Mouse (Mus musculus) thymus, postnatal 10 days (tissue): Measurements from ENCODE around the gene Pacsin2.
"Not testable (repeated sequence)": the region's sequence is repeated elsewhere in the genome, so short reads cannot be mapped to it uniquely, and the experiment has no call there.

ENCODE experiments used
- DNase-seq, 2 experiments: peaks; one replicate each; pipeline ENCODE4 v3.0.0; 2021; ENCODE audit warnings: low spot score in 2 of 2

Pacsin2 gene

DNA sequence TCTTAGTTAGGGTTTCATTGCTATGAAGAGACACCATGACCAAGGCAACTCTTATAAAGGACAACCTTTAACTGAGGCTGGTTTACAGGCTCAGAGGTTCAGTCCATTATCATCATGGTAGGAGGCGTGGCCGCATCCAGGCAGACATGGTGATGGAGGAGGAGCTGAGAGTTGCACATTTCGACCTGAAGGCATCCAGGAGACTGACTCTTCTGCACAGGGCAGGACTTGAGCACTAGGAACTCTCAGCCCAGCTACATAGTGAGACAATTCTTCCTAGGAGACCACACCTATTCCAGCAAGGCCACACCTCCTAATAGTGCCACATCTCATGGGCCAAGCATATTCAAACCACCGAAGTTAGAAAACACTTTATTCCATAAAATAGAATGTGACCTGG, 15.4 kb upstream of the Pacsin2 start:
- no peak for DNase-seq

DNA sequence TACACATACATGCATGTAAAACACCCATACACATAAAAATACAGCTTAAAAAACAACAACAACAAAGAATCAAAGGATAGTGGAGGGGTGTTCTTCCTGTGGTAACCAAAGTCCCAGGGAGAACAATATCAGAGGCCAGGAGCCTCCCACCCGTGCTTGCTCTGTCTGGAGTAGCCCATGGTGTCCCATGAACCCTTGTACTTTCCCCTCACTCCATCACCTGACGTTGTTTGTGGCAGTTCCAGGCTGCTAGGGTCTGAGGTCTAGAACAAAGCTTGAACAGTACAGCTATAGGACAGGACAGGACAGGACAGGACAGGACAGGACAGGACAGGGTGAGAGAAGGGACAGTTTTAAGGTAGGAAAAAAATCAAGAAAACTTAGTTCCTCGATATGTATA, 13.7 kb upstream of the Pacsin2 start:
- no peak for DNase-seq

DNA sequence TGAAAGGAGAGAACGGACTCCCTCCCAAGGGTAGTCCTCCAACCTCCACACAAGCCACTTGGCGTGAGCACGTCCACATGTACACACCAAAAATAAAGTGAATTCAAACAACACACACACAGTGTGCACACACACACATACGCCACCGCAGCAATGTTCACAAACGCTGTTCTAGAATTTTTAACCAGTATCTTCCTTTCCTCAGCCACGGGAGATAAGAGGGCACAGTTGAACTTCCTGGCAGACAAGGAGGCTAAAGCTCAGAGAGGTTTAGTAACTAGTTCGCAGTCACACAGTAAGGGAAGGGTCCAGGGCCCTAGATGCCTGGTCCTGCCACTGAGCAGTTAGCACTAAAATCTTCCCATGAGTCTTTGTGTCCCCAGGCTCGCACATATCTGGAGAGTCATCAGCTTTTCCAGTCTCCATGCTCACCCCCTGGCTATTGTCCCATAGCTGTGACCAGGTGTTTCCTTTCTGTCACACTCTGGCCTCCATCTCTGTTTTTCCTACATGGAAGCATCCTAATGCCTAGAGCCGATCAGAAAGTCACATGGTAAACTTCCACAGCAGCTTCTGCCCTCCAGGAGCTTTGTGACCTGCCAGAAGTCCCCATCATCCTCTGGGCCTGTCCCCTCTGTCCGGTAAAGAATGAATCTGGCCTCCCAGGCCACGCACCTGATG, 12.3 kb upstream of the Pacsin2 start:
- DNase-seq = no peak

DNA sequence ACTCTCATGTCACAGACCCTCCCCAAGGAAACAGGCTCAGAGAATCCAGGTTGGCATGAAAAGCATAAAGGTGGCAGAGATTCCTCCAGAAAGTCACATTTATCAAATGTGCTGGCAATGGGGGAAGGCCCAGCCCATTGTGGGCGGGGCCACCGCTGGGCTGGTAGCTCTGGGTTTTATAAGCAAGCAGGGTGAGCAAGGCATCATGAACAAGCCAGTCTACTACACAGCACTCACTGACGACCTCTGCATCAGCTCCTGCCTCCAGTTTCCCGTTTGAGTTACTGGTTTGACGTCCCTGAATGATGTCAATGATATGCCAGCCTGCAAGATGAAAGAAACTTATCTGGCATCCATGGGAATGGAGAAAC, 10.0 kb upstream of the Pacsin2 start:
- DNase-seq = no peak

DNA sequence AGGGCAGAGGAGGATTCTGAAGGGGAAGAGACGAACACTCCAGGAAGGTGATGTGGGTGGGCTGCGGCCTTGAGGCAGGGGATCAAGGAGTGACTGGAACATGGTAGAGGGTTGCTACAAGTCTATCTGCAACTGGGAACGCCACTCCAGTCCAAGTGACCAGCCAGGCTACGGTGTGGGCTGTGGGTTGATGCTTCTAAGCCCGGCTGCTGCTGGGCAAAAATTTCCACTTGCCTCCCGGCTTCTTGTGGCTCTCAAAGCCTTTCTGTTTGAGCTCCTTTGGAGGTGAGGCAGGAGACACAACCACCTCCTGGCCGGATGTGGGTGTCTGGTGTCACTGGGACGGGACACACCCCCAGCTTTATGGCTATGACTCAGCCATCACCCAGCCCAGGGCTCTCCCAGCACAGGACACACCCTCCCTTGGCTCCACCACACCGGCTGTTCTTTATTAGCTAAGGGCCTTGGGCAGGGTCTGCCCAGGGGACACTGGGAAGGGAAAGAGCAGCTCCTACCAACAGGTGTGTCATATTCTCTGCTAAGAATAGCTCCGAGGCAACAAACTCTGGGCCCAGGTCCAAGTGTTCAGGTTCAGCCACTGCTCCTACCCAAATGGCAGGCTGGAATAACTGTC, 9.5 kb upstream of the Pacsin2 start:
- peak; percentile 33 to 43 for DNase-seq

DNA sequence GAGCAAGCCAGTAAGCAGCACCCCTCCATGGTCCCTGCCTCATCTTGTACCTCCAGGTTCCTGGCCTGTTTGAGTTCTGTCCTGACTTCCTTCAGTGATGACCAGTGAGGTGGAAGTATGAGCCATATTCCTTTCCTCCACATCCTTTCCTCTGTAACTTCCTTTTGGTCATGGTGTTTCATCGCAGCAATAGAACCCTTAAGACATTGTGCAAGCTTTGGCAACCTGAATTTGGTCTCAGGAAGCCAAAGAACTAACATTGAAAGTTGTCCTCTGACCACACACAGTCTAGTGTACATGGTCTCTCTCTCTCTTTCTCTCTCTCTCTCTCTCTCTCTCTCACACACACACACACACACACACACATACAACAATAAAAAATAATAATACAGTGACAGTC, 8.8 kb upstream of the Pacsin2 start:
- no peak for DNase-seq

DNA sequence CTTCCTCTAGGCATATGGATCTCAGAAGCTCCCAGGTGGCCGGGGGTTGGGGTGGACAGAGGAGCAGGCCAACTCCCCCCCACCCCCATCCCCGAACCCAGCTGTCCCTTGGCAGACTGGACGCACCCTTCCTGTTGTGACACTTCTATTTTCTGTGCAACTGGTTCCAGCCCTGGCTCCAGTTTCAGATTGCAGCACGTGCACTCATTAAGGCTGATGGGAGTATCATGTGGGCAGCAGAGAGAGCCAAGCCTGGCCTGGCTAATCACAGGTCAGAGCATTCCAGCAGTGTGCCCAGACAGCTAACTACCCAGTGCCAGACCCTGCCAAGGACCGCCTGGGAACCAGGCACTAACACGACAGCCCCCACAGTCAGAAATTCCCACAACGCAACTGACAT, 7.1 kb upstream of the Pacsin2 start:
- no peak for DNase-seq

DNA sequence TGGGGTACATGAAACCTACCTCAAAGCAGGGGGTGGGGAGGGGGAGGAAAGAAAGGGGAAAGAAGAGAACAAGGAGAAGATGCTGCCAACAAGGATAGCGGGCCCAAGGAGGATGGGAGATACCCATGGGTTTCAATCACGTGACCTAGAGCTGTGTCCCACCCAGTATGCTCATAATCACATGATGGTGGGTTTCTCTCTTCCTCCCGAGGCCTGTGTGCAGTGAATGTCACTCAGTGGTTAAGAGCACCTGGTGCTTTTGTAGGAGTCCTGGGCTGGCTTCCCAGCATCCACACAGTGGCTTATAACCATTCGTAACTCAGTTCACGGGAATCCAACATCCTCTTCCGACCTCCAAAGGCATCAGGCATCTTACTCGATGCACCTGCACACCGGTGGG, 6.0 kb upstream of the Pacsin2 start:
- no peak for DNase-seq

DNA sequence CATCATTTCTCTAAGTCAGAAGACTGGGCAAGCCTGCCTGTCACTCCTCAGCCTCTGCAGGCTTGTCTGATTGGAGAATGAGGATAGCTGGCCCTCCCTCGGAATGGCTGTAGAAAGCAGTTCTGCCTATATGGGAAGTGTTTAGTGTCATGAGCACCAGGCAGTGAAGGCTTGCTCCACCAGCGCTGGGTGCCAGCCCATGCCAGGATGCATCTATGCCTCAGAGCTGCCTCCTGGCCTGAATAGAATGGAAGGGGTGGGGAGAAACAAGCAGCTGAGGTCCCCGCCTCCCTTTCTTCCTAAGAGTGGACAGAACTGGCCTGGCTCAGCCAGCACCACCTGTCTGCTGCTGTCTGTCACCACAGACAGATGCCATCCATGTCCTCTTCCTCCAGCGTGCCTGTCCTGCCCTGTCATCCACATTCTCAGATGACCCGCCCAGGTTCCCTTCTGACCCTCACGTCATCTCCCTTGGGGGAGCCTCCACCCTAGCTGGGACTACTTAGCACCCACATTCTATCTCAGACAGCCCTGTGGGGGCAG, 4.9 kb upstream of the Pacsin2 start:
- DNase-seq = no peak

DNA sequence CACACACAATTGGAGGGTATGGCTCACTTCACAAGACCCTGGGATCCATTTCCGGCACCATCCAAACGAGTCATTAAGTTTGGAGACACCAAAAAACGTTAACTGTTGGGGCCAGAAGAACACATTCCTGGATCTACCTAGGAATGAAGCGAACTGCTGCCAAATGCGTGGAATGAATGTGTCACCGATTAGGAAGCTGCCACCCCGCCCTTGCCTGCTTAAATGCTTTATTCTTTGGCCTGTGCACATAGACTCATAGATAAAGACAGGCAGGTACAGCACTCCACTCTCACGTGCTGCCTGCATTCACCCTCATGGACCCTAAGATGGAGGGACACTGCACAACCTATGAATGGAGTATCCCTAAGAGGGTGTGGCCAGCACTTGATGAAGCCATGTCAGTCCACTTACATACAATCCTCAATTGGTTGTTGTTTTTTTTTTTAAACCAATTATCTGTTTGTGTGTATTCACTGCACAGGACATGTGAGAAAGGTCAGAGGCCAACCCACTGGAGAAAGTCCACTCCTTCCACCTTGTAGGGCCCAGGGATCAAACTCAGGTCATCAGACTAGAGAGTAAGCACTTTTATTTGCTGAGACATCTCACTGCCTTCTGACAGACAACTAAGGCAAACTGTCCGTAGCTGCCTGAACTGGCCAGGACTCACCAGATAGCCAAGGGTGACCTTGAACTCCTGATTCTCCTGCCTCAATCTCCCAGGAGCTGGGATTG, 3.0 kb upstream of the Pacsin2 start:
- DNase-seq = no peak

DNA sequence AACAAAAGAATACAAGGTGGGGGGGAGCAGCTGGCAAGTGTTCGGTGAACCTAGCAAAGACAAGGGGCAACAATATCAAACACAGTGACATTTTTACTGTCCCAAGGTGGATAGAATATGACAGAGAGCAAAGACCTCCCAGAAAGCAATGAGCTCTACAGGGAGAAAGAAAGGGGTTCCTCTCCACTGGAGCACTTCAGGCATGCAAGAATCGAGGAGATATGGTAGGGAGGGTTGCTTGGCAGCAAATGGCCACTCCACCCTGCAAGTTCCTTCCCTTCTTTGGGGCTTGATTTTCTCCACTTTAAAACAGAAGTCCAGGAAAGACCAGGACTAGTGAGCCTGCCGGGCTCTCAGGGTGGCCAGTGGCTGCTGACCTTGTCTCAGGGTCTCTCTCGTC, 1.9 kb upstream of the Pacsin2 start:
- no peak for DNase-seq

DNA sequence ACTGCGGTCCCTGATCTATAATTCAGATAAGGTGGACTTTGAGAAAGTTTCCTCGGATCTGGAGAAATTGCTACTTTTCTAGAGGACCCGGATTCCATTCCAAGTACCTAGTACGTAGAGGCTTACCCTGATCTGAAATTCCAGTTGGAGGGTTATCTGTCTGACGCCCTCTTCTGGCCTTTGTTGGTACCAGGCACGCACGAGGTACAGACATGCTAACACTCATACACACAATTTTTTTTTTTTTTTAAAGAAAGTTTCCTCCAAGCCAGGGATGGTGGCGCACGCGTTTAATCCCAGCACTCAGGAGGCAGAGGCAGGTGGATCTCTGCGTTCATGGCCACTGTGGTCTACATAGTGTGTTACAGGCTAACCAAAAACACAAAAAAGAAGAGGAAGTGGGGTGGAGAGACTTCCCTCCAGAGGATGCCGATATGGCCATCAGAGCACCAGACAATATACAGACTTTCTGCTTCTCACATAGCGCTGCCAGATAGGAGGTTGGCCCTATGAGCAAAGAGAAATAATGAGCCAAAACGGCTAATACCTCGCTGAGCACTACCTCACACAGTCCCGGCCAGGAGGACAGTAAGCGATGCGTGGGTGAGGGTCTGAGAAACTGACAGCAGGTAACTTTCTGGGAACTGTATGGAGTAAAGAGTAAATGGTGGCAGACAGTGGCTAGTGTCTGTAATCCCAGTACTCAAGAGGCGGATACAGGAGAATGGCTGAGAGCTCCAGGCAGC, 672 bp upstream of the Pacsin2 start:
- DNase-seq = no peak

DNA sequence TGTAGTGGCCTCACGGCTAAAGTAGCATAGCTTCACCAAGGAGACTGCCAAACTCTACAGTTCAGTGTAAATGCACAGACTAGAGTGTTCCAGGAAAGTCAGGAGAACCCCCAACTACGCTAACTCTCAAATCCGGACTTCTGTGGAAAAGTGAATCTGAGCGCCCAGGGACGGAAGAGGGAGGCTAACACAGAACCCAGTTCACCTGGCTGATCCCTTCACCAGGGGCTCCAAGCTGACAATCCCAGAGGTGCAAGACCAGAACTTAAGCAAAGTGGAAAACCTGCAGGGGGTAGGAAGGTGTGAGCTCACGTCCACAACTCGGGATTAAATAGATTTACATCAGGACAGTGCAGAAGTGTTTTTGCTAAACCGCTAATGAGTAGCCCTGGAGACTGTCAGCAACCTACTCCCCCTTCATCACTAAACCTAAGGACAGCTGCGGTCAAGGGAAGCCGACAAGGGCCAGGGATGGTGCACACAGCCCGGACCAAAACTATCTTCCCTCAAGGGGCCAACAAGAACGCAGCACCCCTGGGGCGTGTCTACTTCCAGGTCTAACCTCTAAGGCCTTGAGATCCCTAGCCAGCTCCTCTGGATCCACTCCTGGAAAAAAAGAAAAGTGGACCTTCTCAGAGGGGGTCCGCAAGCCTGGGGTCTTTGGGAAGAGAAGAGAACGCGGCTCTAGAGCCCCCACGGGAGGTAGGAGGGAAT, 880 bp downstream of the Pacsin2 start:
- DNase-seq = no peak

DNA sequence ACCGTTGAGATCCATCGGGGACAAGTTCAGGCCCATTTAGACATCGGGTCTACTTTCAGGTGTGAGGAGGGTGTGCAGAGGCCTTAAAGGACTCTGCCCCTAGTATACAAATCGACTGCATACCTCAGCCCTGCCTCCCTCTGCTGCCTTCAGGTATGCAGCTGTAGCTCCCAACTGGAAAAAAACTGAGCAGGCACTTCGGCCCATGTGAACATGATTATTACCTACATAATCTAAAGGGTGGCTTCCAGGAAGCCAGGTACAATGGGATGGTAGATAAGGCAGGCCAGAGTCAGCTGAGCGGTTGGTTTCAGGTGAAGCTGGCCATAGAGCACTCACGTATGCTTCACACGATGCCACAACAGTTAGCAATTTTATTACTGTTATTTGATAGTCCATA, 2.1 kb downstream of the Pacsin2 start:
- not testable (repeated sequence) for DNase-seq

DNA sequence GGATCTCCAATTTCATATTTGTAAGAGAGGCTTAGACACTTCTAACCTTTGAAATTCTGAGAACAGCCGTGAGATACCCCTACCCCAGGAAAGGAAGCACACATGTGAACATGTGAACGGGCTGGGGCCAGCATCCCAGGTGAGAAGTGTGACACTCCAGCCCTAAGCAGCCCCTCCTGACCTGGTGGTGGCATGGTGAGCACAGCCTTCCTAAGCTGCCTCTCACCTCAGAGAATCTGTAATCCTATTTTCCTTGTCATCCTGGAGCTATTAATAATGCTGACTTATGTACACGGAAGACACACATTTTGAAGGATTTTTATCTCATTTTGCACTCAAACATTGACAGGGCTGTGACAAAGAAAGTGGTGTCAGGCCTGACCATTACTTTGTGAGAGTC, 3.5 kb downstream of the Pacsin2 start:
- no peak for DNase-seq

DNA sequence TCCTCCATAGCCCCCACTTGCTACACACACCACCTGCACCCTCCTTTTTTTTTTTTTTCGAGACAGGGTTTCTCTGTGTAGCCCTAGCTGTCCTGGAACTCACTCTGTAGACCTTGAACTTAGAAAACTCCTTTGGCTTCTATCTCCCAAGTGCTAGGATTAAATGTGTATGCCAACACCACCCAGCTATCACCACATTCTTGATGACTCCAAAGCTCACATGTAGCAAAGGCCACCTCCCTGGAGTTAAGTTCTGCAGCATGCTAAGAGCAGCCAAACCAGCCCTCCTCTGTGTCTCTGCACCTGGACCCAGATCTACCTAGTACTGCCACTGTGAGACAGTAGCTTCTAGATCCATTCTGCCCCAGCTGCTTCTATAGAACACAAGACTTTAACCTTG, 6.9 kb downstream of the Pacsin2 start:
- DNase-seq = no peak

DNA sequence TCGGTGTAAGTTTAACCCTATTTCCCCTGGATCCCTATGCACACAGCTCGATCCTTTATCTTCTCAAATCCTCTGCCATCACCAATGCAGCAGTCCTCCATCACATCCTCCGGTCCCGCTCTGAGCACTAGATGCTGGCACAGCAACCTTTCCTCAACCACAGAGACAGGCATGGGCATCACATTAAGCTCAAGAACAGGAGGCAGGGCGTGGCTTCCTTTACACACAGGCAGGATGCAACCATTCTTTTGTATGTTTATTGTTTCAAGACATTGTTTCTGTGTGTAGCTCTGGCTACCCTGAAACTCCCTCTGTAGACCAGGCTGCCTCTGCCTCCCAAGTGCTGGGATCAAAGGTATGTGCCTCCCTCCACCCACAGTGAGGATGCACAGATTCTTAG, 8.8 kb downstream of the Pacsin2 start:
- no peak for DNase-seq

DNA sequence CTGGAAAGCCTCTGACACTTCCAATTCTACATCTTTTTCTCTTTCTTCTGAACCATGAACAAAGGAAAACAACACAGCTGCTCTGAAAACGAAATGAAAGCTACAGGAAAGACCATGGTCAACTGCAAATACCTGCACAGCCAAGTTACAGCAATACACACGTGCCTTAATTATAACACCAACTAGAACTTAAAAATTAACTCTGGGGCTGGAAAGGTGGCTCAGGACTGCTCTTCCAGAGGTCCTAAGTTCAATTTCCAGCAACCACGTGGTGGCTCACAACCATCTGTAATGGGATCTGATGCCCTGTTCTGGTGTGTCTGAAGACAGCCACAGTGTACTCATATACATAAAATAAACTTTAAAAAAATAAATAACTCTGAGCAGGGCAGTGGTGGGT, 9.4 kb downstream of the Pacsin2 start:
- DNase-seq = no peak

DNA sequence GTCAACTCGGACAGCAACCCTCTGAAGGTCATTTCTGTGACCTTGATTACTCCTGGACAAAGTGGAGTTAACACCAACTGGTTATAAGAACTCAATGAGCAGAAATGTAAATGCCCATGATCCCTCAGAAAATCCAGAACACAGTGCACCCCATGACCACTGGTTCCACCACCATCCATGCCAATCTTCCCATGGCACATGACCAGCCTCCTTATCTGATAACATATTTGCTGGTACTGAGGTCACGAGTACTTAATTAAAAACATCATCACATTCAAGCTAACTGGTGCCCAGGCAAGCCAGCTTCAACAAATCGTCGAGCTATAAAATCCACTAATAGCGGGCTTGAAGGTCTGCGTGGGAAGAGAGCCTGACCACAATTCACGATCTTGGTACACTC, 10.0 kb downstream of the Pacsin2 start:
- DNase-seq = no peak

DNA sequence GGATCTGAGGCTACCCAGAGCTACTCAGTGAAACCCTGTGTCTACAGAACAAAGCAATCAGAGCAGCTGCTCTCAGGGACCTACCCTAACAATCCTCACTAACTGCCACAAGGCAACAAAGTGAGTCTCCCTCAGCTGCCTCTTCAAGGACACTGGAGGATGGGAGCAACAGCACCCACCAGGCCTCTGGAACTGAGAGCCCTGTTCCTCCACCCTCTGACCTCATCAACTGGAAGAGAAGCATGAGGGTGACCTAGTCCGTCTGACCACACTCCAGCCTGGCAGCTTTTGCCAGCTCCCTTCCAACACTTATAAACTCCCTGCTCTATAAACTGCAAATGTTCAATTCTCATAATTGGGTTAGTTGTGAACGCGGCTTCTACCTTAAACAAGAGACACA, 10.5 kb downstream of the Pacsin2 start:
- DNase-seq = no peak

DNA sequence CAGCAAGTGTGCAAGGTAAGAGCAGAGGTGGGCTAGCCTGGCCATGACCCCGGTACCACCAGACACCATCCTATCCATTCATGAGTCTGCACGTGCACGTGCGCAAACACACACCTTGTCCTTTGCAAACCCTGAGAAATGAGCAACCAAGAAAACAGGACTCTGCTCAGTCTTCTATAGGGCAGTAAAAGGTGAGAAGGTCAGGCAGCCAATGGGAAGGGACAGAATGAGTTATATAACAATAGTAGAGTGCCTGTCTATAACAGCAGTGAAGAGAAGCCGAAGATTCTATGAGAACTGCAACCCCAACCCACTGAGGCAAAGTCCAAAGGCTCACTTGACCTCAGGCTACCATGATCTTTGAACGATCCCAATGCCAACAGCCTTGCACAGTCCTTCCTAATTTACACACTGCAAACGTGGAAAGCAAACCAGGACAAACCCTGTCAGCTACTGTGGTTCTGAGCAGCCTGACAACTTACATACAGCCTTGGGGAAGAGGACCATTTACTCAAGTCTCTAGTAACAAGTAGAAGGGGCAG, 12.1 kb downstream of the Pacsin2 start:
- DNase-seq = no peak
